In genomic region chr5:119671124-119671801, GRCm38 (mm10) we compare ENCODE assay signal across 8 mouse cellular contexts. TPM values are rescaled to one million over a fixed set of nuclear protein-coding genes. Genes with fewer than 3 reads are reported as not detected.
DNase-seq lines count a peak whose midpoint lies in the region; ATAC-seq lines count a peak whose summit lies in the region.

No protein-coding gene starts in this region.

- peaks cover 21% of the 10 kb centered on the region for H3K4me1 ChIP-seq in forebrain, embryonic 15.5 days
- H3K4me1 ChIP-seq in intestine, embryonic 15.5 days (replicated peaks): peaks cover 27% of the 10 kb centered on the region
- peaks cover 18% of the 10 kb centered on the region for H3K4me1 ChIP-seq in midbrain, embryonic 13.5 days (replicated peaks)

- H3K36me3 ChIP-seq in forebrain, embryonic 15.5 days: no peaks in the 10 kb centered on the region
- H3K36me3 ChIP-seq in intestine, embryonic 15.5 days: no peaks in the 10 kb centered on the region
- H3K36me3 ChIP-seq in midbrain, embryonic 13.5 days: no peaks in the 10 kb centered on the region

- H3K9ac ChIP-seq in forebrain, embryonic 15.5 days (replicated peaks): no peak overlapping the region
- H3K9ac ChIP-seq in intestine, embryonic 15.5 days: peak overlapping the region; percentile 86
- H3K9ac ChIP-seq in midbrain, embryonic 13.5 days (replicated peaks): no peak overlapping the region; the same call in 1 of the 2 replicates

- no peaks in the 10 kb centered on the region for H3K9me3 ChIP-seq in forebrain, embryonic 15.5 days
- no peaks in the 10 kb centered on the region for H3K9me3 ChIP-seq in intestine, embryonic 15.5 days
- H3K9me3 ChIP-seq in midbrain, embryonic 13.5 days: no peaks in the 10 kb centered on the region

- DNase-seq in urinary bladder, postnatal 14 days (ENCODE audit: low spot score): peak; percentile 44
- no peak for DNase-seq in urinary bladder, postnatal 25 days (ENCODE audit: low spot score)
- DNase-seq in left cerebral cortex, adult 9 months (ENCODE audit: low spot score in 2 of 2): no peak
- DNase-seq in urinary bladder, adult 18-20 months (ENCODE audit: low spot score in 2 of 2): no peak
- DNase-seq in layer of hippocampus, adult 11-12 months (ENCODE audit: low spot score): no peak

- peak overlapping the region; percentile 51 for H3K4me2 ChIP-seq in forebrain, embryonic 15.5 days (replicated peaks)
- peak overlapping the region; percentile 92 for H3K4me2 ChIP-seq in intestine, embryonic 15.5 days (replicated peaks)
- H3K4me2 ChIP-seq in midbrain, embryonic 13.5 days (replicated peaks): peak overlapping the region; percentile 59

- no peak for ATAC-seq in forebrain, embryonic 15.5 days (replicated peaks)
- ATAC-seq in intestine, embryonic 15.5 days: no peak
- no peak for ATAC-seq in midbrain, embryonic 13.5 days

- H3K4me3 ChIP-seq in forebrain, embryonic 15.5 days: peak overlapping the region; percentile 32
- H3K4me3 ChIP-seq in intestine, embryonic 15.5 days (replicated peaks): peak overlapping the region; percentile 58
- H3K4me3 ChIP-seq in midbrain, embryonic 13.5 days (replicated peaks): peak overlapping the region; percentile 33

- peaks cover 93% of the 10 kb centered on the region for H3K27me3 ChIP-seq in forebrain, embryonic 15.5 days
- peaks cover 18% of the 10 kb centered on the region for H3K27me3 ChIP-seq in intestine, embryonic 15.5 days (replicated peaks)
- peaks cover 97% of the 10 kb centered on the region for H3K27me3 ChIP-seq in midbrain, embryonic 13.5 days

- H3K27ac ChIP-seq in forebrain, embryonic 15.5 days (replicated peaks): no peak overlapping the region
- peak overlapping the region; percentile 100 for H3K27ac ChIP-seq in intestine, embryonic 15.5 days
- H3K27ac ChIP-seq in midbrain, embryonic 13.5 days: no peak overlapping the region

- under 1% methylated on average over 40 of the region's 40 CpGs for WGBS in forebrain, embryonic 15.5 days
- under 1% methylated on average over 40 of the region's 40 CpGs for WGBS in intestine, embryonic 15.5 days
- under 1% methylated on average over 39 of the region's 40 CpGs for WGBS in midbrain, embryonic 13.5 days

RNA-seq across cellular contexts. Expression of gene Tbx3, which starts 0.8 kb away (rescaled TPM):
- 1.7 and 2.4 TPM in 2 replicates for polyA plus RNA-seq in forebrain, embryonic 15.5 days (2015; fragmentation: Nextera tagmentation; extraction: Ambion mirVana)
- 38.6 and 44.9 TPM in 2 replicates for polyA plus RNA-seq in intestine, embryonic 15.5 days (2015; fragmentation: Nextera tagmentation; extraction: Ambion mirVana)
- polyA plus RNA-seq in midbrain, embryonic 13.5 days (2015; fragmentation: Nextera tagmentation; extraction: Ambion mirVana): 1.6 and 2.3 TPM in 2 replicates

Comparison
In these comparisons a context has a peak if more than half of its experiments do, and no peak if none do; other contexts are left out.
1. RNA of gene Tbx3, which starts 0.8 kb away (polyA plus RNA-seq): 38.6 to 44.9 TPM in intestine, embryonic 15.5 days; 1.7 to 2.4 TPM in forebrain, embryonic 15.5 days and 1.6 to 2.3 TPM in midbrain, embryonic 13.5 days; every median in the first group is over 10 times any median in the second.
2. Peak in every context shown above with its lines, with median percentiles within 50 percentile points of each other: H3K4me2 ChIP-seq and H3K4me3 ChIP-seq.